Comparison of ENCODE assay signal across 8 mouse cellular contexts in the genomic region with DNA sequence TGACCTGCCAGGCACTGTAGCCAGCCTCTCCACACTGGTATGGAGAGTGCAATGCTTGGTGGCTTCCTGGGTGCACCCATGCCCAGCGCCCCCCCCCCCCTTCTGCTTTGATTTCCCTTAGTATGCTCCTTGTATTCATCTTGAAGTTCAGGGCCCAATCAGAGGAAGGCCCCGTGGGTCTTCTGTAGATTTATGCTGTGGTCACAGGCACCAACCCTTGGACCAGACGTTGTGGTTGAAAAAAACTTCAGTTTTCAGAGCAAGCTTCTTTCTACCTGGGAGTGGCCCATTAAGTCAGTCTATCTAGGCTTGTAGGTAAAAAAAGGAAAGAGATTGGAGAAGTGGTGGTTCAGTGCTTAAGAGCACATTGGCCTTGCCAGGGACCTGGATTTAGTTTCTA. TPM values are rescaled to one million over a fixed set of nuclear protein-coding genes. Genes with fewer than 3 reads are reported as not detected.
DNase-seq lines count a peak whose midpoint lies in the region; ATAC-seq and TF ChIP-seq lines count a peak whose summit lies in the region.

No protein-coding gene starts in this region.

- ATAC-seq in kidney, embryonic 15.5 days (replicated peaks; ENCODE audit: low FRiP score): no peak
- ATAC-seq in midbrain, embryonic 16.5 days: no peak

- no peak for DNase-seq in kidney, postnatal 14 days
- peak; percentile 60 for DNase-seq in induced T-regulatory cell, adult 2 months (ENCODE audit: low read depth)
- no peak for DNase-seq in left cerebral cortex, adult 11 months (ENCODE audit: low spot score)
- DNase-seq in adrenal gland, adult 2 months: no peak
- no peak for DNase-seq in spleen, postnatal 36 days (ENCODE audit: low spot score in 2 of 2)

- H3K27me3 ChIP-seq in kidney, embryonic 15.5 days: no peaks in the 10 kb centered on the region
- H3K27me3 ChIP-seq in midbrain, embryonic 16.5 days (ENCODE audit: control insufficient read depth, insufficient read depth, low read depth, low read length): peaks cover 3% of the 10 kb centered on the region; the same call in 1 of the 2 replicates

- H3K27ac ChIP-seq in kidney, embryonic 15.5 days: peak overlapping the region; percentile 97
- peak overlapping the region; percentile 90 for H3K27ac ChIP-seq in bone marrow macrophage, adult 2 months (ENCODE audit: insufficient read depth, low read depth, low read length)
- no peak overlapping the region for H3K27ac ChIP-seq in midbrain, embryonic 16.5 days (ENCODE audit: low read length)

- TF ChIP-seq CTCF in bone marrow macrophage, adult 2 months (IDR thresholded peaks at IDR 0.05; ENCODE audit: low read depth, low read length): no peak

- peak overlapping the region; percentile 86 for H3K4me2 ChIP-seq in kidney, embryonic 15.5 days
- peak overlapping the region; percentile 97; the same call in 1 of the 2 replicates for H3K4me2 ChIP-seq in midbrain, embryonic 16.5 days (ENCODE audit: low read length)

- peak overlapping the region; percentile 75 for H3K9ac ChIP-seq in kidney, embryonic 15.5 days
- no peak overlapping the region for H3K9ac ChIP-seq in midbrain, embryonic 16.5 days (ENCODE audit: low read depth, low read length)

- H3K4me3 ChIP-seq in kidney, embryonic 15.5 days (replicated peaks): peak overlapping the region; percentile 66
- H3K4me3 ChIP-seq in bone marrow macrophage, adult 2 months (ENCODE audit: insufficient read depth, low read length): peak overlapping the region; percentile 80
- H3K4me3 ChIP-seq in midbrain, embryonic 16.5 days (ENCODE audit: low read depth, low read length): no peak overlapping the region

- H3K9me3 ChIP-seq in kidney, embryonic 15.5 days (replicated peaks): no peaks in the 10 kb centered on the region
- H3K9me3 ChIP-seq in midbrain, embryonic 16.5 days (replicated peaks; ENCODE audit: control insufficient read depth, low read length, poor library complexity, severe bottlenecking): no peaks in the 10 kb centered on the region

- peaks cover 7% of the 10 kb centered on the region for H3K36me3 ChIP-seq in kidney, embryonic 15.5 days
- H3K36me3 ChIP-seq in midbrain, embryonic 16.5 days (ENCODE audit: control insufficient read depth, insufficient read depth, low read length): no peaks in the 10 kb centered on the region

- WGBS in kidney, embryonic 15.5 days: 7% methylated on average over 3 of the region's 3 CpGs
- WGBS in midbrain, embryonic 16.5 days: 20% methylated on average over 2 of the region's 3 CpGs

- TF ChIP-seq POLR2A in bone marrow macrophage, adult 2 months (IDR thresholded peaks at IDR 0.05; ENCODE audit: borderline replicate concordance, low read depth, low read length): no peak

- peaks cover 53% of the 10 kb centered on the region for H3K4me1 ChIP-seq in kidney, embryonic 15.5 days
- H3K4me1 ChIP-seq in bone marrow macrophage, adult 2 months (ENCODE audit: control insufficient read depth, insufficient read depth, low read length): peaks cover 15% of the 10 kb centered on the region
- peaks cover 30% of the 10 kb centered on the region for H3K4me1 ChIP-seq in midbrain, embryonic 16.5 days (ENCODE audit: control insufficient read depth, insufficient read depth, low read length)

RNA-seq across cellular contexts. Expression of a gene that starts 6.6 kb away (rescaled TPM):
- polyA plus RNA-seq in kidney, embryonic 15.5 days (2015; fragmentation: Nextera tagmentation; extraction: Ambion mirVana): 486 and 529 TPM in 2 replicates
- polyA plus RNA-seq in bone marrow macrophage, adult 2 months (2012; ENCODE audit: insufficient read depth, insufficient read length, missing spikeins): 167 and 173 TPM in 2 replicates
- polyA plus RNA-seq in midbrain, embryonic 16.5 days (2015; fragmentation: Nextera tagmentation; extraction: Ambion mirVana): 314 and 357 TPM in 2 replicates
- 100 to 1,000 TPM; 202 to 236 TPM for total RNA-seq in adrenal gland, adult 2 months (2021)
- polyA plus RNA-seq in adrenal gland, adult 2 months (2012; rRNA removed): 94.3 and 101 TPM in 2 replicates

RNA-seq across cellular contexts. Expression of a gene that starts 13.7 kb away (rescaled TPM):
- polyA plus RNA-seq in kidney, embryonic 15.5 days (2015; fragmentation: Nextera tagmentation; extraction: Ambion mirVana): 11.5 and 13.2 TPM in 2 replicates
- 6.6 and 7.2 TPM in 2 replicates for polyA plus RNA-seq in bone marrow macrophage, adult 2 months (2012; ENCODE audit: insufficient read depth, insufficient read length, missing spikeins)
- 1.5 and 2.1 TPM in 2 replicates for polyA plus RNA-seq in midbrain, embryonic 16.5 days (2015; fragmentation: Nextera tagmentation; extraction: Ambion mirVana)
- total RNA-seq in adrenal gland, adult 2 months (2021): 1 to 10 TPM; 4.7 to 6.2 TPM
- polyA plus RNA-seq in adrenal gland, adult 2 months (2012; rRNA removed): 5.5 and 8.8 TPM in 2 replicates

RNA-seq across cellular contexts. Expression of a gene that starts 15.1 kb away (rescaled TPM):
- polyA plus RNA-seq in kidney, embryonic 15.5 days (2015; fragmentation: Nextera tagmentation; extraction: Ambion mirVana): 34.8 and 40.7 TPM in 2 replicates
- 8.2 TPM in 2 replicates for polyA plus RNA-seq in bone marrow macrophage, adult 2 months (2012; ENCODE audit: insufficient read depth, insufficient read length, missing spikeins)
- polyA plus RNA-seq in midbrain, embryonic 16.5 days (2015; fragmentation: Nextera tagmentation; extraction: Ambion mirVana): 82.5 and 85.9 TPM in 2 replicates
- total RNA-seq in adrenal gland, adult 2 months (2021): 10 to 100 TPM; 14.7 to 22.0 TPM
- 59.2 and 62.5 TPM in 2 replicates for polyA plus RNA-seq in adrenal gland, adult 2 months (2012; rRNA removed)

RNA-seq across cellular contexts. Expression of a gene that starts 29.7 kb away (rescaled TPM):
- polyA plus RNA-seq in kidney, embryonic 15.5 days (2015; fragmentation: Nextera tagmentation; extraction: Ambion mirVana): 35.2 and 37.7 TPM in 2 replicates
- 23.7 and 28.2 TPM in 2 replicates for polyA plus RNA-seq in bone marrow macrophage, adult 2 months (2012; ENCODE audit: insufficient read depth, insufficient read length, missing spikeins)
- polyA plus RNA-seq in midbrain, embryonic 16.5 days (2015; fragmentation: Nextera tagmentation; extraction: Ambion mirVana): 21.1 and 26.9 TPM in 2 replicates
- total RNA-seq in adrenal gland, adult 2 months (2021): 10 to 100 TPM; 16.2 to 18.9 TPM
- polyA plus RNA-seq in adrenal gland, adult 2 months (2012; rRNA removed): 120 and 123 TPM in 2 replicates
